Mouse (Mus musculus): Measurements from ENCODE around the gene Bach1.
A peak's percentile ranks its signal among the peaks of the same experiment; 100 is the strongest.

Gene Bach1

DNA sequence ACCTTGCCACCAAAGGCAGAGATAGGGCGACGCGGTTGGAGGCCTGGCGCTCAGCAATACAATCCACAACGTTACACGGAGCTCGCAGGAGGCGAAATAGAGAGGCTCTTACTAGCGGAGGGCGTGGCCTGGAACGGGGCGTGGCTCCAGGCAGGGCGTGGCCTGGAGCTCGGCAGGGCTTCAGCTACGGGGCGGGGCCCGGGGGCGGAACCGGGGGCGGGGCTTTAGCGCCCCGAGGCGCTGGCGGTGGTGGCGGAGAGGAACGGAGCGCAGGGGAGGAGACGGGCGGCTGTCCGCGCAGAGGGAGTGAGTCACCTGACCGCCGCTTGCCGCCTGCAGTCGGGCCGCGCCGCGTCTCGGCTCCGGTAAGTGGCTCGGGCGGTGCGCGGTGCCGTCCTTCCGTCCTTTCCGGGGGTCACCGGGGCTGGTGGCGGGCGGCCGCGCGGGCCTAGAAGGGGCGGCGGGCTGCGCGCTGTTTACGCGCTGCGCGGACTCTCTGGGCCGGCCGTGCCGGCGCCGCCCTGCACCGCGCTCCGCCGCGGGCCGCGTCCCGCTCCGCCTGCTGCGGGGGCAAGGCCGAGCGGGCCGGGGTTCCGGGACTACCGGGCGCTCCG is at the start of gene Bach1:
Gene Bach1 (plus strand): TSS at position 254 of the 614 bp plus-strand sequence.
- no peak for TF ChIP-seq GATA4 (IDR thresholded peaks at IDR 0.05; ENCODE audit: insufficient replicate concordance, low read length)

DNA sequence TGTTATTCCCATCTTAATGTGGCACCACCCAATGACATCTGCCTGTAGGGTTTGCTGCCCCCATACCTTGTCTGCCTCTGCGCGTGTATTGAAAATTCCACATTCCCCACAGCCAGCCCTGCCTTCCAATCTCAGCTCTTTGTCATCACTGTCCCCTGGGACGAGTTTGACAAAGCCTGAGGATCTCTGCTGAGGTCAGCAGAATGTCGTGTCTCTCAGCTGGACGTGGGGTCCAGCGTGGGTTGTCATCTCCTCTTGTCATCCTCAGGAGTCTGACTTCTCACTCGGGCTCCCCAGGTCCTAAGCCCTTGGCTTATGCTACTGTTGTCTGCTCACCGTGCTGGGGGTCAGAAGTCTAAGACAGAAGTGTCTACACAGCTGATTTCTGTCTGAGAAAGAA is 46.4 kb upstream of the Bach1 start:
- TF ChIP-seq GATA4 (IDR thresholded peaks at IDR 0.05; ENCODE audit: insufficient replicate concordance, low read length), result no peak

DNA sequence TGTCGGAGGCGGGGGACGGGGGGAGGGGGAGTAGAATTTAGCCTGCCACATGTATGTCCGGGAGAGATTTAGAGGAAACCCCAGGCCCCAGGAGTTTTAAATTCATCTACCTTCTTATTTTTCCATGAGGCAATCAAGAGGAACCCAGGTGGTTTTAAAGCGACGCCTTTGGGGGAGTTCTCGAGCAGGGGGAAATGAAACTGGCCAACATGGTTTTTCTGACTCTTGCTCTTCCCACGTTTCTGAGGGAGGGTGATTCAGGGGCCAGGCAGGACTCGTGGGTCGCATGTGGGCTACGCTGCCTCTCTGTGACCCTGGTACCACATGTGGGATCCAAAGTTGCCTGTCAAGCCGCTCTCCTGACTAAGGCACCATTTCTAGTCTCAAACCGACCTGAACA is 45.8 kb upstream of the Bach1 start:
- TF ChIP-seq GATA4 (IDR thresholded peaks at IDR 0.05; ENCODE audit: insufficient replicate concordance, low read length), result no peak

DNA sequence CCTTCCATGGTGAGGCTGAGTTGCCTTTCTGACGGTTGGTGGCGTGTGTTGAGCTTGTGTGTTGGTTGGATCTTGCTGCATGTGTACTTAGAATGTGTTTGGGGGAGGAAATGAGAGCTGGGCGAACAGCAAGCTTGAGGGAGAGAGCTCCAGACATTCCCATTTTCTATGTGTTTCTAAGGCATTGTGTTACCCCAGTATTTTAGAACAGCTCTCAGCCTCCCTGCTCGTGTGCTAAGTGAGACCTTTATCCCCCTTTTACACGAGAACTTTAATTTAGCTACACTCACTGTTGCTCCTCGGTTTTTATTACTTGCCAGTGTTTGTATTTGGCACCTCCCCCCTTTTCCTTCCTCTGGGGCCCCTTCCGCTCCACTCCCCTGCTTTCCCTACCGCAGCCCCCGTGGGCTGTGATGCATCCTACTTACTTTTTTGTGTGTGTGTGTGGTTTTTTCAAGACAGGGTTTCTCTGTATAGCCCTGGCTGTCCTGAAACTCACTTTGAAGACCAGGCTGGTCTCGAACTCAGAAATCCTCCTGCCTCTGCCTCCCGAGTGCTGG is 44.6 kb upstream of the Bach1 start:
- TF ChIP-seq GATA4 (IDR thresholded peaks at IDR 0.05; ENCODE audit: insufficient replicate concordance, low read length), result no peak

DNA sequence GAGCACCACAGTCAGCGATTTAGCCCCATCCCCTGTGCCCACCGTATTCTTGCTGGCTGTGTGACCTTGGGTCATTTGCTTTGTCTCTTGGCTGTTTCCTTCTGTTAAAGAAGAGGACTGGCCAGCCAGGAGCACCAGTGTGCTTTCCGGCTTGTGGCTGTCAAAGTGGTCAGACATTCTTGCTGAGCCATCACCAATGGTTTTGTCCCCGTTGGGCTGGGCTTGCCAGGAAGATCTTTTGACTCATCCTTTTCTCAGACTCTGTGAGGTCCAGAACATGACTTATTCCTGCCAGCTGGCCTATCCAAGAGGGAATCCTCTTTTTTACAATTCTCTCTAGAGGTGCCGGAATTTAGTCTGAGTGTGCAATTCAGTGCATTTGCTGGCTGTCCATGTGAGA is 43.7 kb upstream of the Bach1 start:
- no peak for TF ChIP-seq GATA4 (IDR thresholded peaks at IDR 0.05; ENCODE audit: insufficient replicate concordance, low read length)

DNA sequence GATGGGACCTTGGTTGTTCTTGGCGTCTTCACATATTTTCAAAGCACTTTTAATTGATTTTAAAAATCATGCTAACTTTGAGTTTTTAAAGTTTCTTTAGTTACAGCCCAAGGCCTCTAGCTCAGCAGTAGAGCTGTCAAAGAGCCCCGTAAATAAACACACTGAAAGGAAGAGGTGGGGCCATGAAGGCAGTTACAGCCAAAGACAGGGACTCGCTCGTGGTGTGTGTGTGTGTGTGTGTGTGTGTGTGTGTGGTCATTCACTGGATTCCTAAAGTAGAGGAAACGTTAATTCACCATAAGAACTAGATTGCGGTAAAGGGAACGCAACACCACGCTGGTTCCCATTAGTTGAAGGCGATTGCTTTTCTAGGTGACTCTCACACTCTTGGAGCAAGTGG is 43.2 kb upstream of the Bach1 start:
- no peak for TF ChIP-seq GATA4 (IDR thresholded peaks at IDR 0.05; ENCODE audit: insufficient replicate concordance, low read length)

DNA sequence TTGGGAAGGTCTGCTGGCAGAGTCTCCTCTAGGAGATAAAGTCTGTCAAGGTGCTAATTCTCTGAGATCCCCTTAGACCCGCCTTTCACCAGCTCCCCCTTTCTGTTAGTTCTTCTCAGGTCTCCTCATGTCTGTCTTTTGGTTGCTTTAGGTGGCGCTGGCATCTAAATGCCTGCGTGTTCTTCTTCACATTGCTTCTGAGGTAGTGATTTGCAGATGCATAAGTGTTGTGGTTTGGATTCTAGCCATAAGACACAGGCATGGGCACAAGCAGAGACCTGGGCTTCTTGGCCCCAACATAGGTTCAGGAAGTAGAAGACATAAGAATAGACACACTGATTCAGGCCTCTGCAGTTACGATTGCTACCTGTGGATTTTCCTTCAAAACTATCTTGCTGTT is 42.0 kb upstream of the Bach1 start:
- no peak for TF ChIP-seq GATA4 (IDR thresholded peaks at IDR 0.05; ENCODE audit: insufficient replicate concordance, low read length)

DNA sequence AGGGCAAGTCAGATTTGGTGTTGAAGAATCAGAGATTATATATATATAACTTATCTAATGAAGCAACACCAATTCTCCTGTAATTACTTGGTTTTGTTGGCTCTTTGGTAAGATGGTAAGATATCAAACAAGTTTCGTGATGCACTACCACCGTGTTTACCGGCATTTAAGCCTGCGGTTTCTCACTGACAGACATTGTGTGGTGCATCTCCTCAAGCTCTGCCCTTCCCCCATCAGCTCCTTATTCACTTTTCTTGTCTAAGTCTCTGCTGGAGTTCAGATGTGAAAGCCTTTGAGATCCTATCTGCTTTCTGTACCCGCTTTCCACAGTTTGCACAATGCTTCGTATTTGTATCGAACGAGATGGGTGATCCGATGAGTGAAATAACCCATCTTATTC is 41.5 kb upstream of the Bach1 start:
- no peak for TF ChIP-seq GATA4 (IDR thresholded peaks at IDR 0.05; ENCODE audit: insufficient replicate concordance, low read length)

DNA sequence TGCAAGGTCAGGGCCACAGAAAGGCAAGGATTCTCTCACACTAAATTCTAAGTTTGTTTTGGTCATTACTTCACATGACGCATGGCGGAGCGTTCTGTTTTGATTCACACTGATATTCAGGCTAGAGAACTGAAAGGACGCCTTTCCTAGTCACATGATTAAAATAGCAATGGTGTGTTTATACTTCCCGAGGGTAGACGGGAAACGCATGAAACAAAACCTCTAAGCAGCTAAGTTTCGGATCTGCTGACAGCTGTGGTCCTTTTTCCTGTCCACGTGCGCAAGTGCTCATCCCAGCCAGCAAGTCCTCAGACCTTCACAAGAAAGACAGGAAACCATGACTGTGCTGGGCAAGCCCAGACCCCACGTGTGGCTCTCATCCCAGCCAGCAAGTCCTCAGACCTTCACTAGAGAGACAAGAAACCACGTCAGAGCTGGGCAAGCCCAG is 37.7 kb upstream of the Bach1 start:
- no peak; the same call in 1 of the 2 replicates for TF ChIP-seq GATA4 (IDR thresholded peaks at IDR 0.05; ENCODE audit: insufficient replicate concordance, low read length)

DNA sequence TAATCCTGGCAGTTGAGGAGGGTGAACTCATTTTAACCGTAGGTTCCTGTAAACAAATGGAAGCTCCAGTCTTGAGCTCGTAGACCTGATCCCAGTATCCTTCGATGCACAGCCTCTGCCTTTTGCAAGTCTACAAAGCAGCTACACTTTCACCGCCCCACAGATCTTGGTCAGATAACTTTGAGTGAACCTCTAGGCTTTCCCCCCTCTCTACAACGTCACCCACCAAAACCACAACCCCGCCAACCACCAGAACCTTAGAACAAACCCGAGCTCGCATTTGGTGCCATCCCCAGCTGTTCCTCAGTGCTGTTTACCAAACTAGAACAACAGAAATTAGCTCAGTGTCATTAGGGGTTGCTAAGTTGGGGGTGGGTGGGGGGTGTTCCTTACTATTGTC is 37.1 kb upstream of the Bach1 start:
- no peak for TF ChIP-seq GATA4 (IDR thresholded peaks at IDR 0.05; ENCODE audit: insufficient replicate concordance, low read length)

DNA sequence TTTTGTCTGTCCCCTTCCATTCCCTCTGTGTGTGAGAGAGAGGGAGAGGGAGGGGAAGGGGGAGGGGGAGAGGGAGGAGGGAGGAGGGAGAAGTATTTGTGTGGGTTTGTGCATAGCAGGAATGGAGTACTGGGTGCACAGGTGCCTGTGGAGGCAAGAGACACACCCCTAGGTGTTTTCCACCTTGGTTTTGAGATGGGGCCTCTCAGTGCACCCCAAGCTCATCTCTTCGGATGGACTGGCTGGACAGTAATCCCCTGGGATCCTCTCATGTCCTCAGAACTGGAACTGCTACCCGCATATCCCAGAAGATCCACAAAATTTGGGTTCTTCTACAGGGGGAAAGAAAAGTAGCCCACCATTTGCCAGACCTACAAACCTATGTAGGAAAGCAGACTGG is 36.2 kb upstream of the Bach1 start:
- TF ChIP-seq GATA4 (IDR thresholded peaks at IDR 0.05; ENCODE audit: insufficient replicate concordance, low read length), result no peak

DNA sequence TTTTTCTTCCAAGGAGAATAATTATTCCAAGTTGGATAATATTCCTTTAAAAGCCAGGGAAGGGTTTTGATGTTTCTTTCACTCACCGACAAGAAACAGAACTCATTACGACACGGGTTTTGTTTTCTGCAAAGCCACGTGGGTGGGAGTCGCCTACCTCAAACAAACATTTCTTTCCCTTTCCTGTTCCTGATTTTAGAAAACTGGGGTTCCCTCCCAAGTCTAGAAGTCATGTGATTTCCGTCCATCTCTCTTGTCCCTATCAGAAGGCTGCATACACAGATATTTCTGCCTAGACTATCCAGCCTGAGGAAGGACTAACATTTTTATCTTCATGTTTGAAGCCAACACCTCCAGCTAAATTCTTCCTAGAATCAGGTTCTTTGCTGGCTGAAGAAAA is 34.9 kb upstream of the Bach1 start:
- TF ChIP-seq GATA4 (IDR thresholded peaks at IDR 0.05; ENCODE audit: insufficient replicate concordance, low read length), result peak; percentile 62

DNA sequence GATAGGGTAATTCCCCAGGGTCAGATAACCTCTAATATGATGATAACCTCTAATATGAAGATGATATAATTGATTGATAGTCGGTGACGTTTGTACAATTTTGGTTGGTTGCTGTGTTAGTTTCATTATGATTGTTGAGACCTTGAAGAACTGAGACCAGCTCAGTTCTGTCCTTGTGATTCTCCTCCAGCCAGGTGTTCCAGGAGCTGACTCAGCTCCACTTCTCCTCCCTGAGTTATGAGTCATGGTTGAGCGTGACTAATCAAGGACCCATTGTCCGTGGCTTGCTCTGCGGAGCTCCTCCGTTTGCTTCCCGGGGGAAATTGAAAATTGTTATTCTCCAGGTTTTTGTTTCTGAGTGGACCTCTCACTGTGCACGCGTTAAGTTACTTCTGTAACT is 33.5 kb upstream of the Bach1 start:
- TF ChIP-seq GATA4 (IDR thresholded peaks at IDR 0.05; ENCODE audit: insufficient replicate concordance, low read length), result no peak

DNA sequence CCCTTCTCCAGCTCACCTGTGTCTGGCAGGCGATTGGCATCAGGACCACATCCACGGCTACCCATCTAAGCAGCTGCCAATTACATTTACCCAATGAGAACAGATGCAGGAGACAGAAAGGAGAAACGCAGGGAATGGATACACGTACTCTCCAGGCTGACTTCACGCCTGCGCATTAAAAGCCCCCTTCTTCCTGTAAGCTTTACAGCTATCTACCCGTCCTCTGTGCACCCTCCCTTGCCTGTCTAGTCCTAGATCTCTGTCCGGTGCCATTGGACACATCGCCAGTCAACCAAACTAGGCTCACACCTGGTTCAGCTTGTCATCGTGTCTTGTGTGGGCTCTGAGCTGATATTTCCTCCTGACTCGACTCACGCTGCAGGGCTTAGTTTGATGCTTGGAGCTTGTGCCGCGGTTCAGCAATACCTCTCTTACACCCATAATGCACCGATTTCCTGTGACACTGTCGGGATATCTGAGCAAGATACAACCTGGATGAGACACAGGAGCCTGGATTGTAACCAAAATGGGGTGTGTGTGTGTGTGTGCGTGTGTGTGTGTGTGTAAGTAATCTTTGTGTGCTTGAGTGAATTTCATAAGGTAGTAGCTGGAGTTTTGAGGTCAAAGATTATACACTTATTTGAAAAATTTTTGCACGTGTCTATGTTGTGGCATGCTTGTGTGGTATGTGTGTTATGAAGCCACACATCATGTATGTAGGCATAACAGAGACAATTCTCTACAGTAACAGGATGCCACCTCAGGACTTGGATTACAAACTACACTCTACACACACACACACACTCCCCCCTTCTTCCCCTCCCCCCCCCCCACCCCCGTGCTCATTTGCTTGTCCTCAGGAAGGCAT is 32.8 kb upstream of the Bach1 start:
- no peak for TF ChIP-seq GATA4 (IDR thresholded peaks at IDR 0.05; ENCODE audit: insufficient replicate concordance, low read length)

DNA sequence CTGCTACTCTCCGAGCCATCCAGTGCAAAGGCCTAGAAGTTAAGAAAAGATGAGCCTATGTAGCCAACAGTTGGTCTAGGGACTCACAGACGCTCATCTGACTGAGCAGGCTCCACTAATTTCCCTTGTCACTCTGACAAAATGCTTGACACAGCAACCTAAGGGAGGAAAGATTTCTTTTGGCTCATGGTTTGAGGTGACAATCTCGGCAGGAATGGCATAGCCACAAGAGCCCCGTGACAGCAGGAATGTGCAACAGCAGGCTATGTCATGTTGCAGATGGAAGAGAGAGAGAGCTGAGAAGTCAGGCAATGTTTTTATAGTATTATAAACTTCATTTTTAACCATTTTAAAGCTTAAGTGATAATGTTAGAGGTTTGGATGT is 32.1 kb upstream of the Bach1 start:
- no peak for TF ChIP-seq GATA4 (IDR thresholded peaks at IDR 0.05; ENCODE audit: insufficient replicate concordance, low read length)

DNA sequence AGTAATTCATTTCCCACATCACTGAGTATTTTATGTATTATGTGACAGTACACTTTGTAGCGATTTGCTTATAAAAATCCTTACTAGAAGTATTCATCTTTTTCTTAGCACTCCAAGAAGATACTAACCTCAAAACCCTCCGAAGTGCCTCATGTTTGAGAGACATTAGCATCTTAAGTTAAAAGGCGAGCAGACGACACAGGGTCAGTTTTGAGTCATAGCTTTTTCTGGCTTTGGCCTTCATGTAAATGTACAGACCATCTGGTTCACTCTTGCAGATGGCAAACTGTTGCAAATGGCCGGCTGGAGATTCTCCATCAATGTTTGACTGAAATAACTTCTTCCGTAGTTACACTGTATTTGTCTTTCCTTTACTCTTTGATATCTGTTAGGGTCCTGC is 30.7 kb upstream of the Bach1 start:
- no peak for TF ChIP-seq GATA4 (IDR thresholded peaks at IDR 0.05; ENCODE audit: insufficient replicate concordance, low read length)
